Mouse (Mus musculus) megakaryocyte, embryonic 14.5 days (primary cell): ENCODE results near the gene Gstm1.

Experiments
- FLI1 ChIP-seq: IDR thresholded peaks from 2 replicates; pipeline ENCODE4 v1.6.1; 2012; ENCODE audit warnings: low read length, inconsistent platforms, mixed read lengths
- GATA1 ChIP-seq: IDR thresholded peaks from 3 replicates; pipeline ENCODE4 v1.6.1; 2012; ENCODE audit warnings: mixed read lengths, low read length, inconsistent platforms, borderline replicate concordance

- TF ChIP-seq GATA1: no peak
- TF ChIP-seq FLI1: no peak
These were observed 43.6 kb upstream of the Gstm1 start for GRCm38 (mm10) chr3:108061420-108061819.
